Mouse (Mus musculus): ENCODE data around the gene Sh2b3. TPM values are rescaled to one million over a fixed set of nuclear protein-coding genes. Genes with fewer than 3 reads are reported as not detected.
A peak's percentile ranks its signal among the peaks of the same experiment; 100 is the strongest.

The Sh2b3 gene
- polyA plus RNA-seq, 1 experiment from 2014 or later: 10.5 TPM

- Histone ChIP-seq H3K4me1 (ENCODE audit: control insufficient read depth, insufficient read depth, low read length) (peaks cover 27% of the 10 kb centered on the region), H3K4me3 (ENCODE audit: low read depth, low read length) (0 out of 2 replicates have a peak overlapping the region, but pooled peaks have one; percentile 4)
Observed at GRCm38 (mm10) chr5:121833572-121834240, 3.7 kb downstream of the Sh2b3 start.

DNA sequence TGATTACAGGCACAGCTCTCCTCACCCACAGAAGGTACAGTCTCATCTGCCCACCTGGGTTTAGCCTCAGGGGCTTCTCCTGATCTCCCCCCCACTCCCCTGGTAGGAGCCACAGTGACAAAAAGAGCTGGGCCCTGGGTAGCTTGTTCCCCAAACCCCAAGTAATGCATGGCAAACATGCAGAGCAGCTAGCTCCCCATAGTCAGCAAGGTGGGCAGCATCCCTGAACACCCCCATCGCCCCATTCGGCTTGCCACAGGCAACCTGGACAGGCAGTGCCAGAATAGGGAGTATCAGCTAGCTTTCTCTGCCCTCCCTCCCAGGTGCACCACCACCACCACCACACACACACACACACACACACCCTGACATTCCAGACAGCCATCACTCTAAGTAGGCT lies 4.3 kb downstream of the Sh2b3 start:
- Histone ChIP-seq H3K4me2 (ENCODE audit: low read depth) (no peak overlapping the region), H3K36me3 (ENCODE audit: control insufficient read depth, insufficient read depth, low read length) (no peaks in the 10 kb centered on the region), H3K4me1 (ENCODE audit: control insufficient read depth, insufficient read depth, low read length) (peaks cover 28% of the 10 kb centered on the region), H3K9ac (ENCODE audit: low read length) (no peak overlapping the region), H3K9me3 (ENCODE audit: control insufficient read depth, low read length) (no peaks in the 10 kb centered on the region), H3K4me3 (ENCODE audit: low read depth, low read length) (no peak overlapping the region), H3K27me3 (ENCODE audit: control insufficient read depth, insufficient read depth, low read length) (peaks cover 27% of the 10 kb centered on the region), H3K27ac (ENCODE audit: low read depth, low read length) (no peak overlapping the region)
- no peak for DNase-seq (ENCODE audit: low spot score)
- ATAC-seq (ENCODE audit: insufficient read depth, low FRiP score, low TSS enrichment): no peak
- 93% methylated on average over 2 of the region's 2 CpGs for WGBS

More at GRCm38 (mm10) chr5:121833572-121834240, 3.7 kb downstream of the Sh2b3 start:
- peak overlapping the region; percentile 22; the same call in 1 of the 2 replicates for H3K4me2 ChIP-seq (ENCODE audit: low read depth)
- ATAC-seq (ENCODE audit: insufficient read depth, low FRiP score, low TSS enrichment) (no peak), DNase-seq (ENCODE audit: low spot score) (peak; percentile 45)
- no peaks in the 10 kb centered on the region for H3K9me3 ChIP-seq (ENCODE audit: control insufficient read depth, low read length)
- H3K27me3 ChIP-seq (ENCODE audit: control insufficient read depth, insufficient read depth, low read length): peaks cover 27% of the 10 kb centered on the region
- no peaks in the 10 kb centered on the region for H3K36me3 ChIP-seq (ENCODE audit: control insufficient read depth, insufficient read depth, low read length)
- H3K27ac ChIP-seq (ENCODE audit: low read depth, low read length): no peak overlapping the region
- H3K9ac ChIP-seq (ENCODE audit: low read length): no peak overlapping the region
- WGBS: 40% methylated on average over 10 of the region's 10 CpGs

GRCm38 (mm10) chr5:121832376-121833155 lies 4.9 kb downstream of the Sh2b3 start:
- H3K4me3 ChIP-seq (ENCODE audit: low read depth, low read length): no peak overlapping the region

GRCm38 (mm10) chr5:121831002-121831601 lies 6.3 kb downstream of the Sh2b3 start:
- Histone ChIP-seq H3K4me3 (ENCODE audit: low read depth, low read length) (no peak overlapping the region), H3K27me3 (ENCODE audit: control insufficient read depth, insufficient read depth, low read length) (peaks cover 21% of the 10 kb centered on the region), H3K27ac (ENCODE audit: low read depth, low read length) (no peak overlapping the region), H3K9me3 (ENCODE audit: control insufficient read depth, low read length) (no peaks in the 10 kb centered on the region), H3K4me2 (ENCODE audit: low read depth) (no peak overlapping the region), H3K36me3 (ENCODE audit: control insufficient read depth, insufficient read depth, low read length) (no peaks in the 10 kb centered on the region), H3K4me1 (ENCODE audit: control insufficient read depth, insufficient read depth, low read length) (peaks cover 26% of the 10 kb centered on the region), H3K9ac (ENCODE audit: low read length) (no peak overlapping the region)
- DNase-seq (ENCODE audit: low spot score): no peak
- ATAC-seq (ENCODE audit: insufficient read depth, low FRiP score, low TSS enrichment): no peak
- WGBS: 90% methylated on average over 6 of the region's 6 CpGs

More at GRCm38 (mm10) chr5:121832376-121833155, 4.9 kb downstream of the Sh2b3 start:
- Histone ChIP-seq H3K36me3 (ENCODE audit: control insufficient read depth, insufficient read depth, low read length) (no peaks in the 10 kb centered on the region), H3K4me2 (ENCODE audit: low read depth) (no peak overlapping the region), H3K9me3 (ENCODE audit: control insufficient read depth, low read length) (no peaks in the 10 kb centered on the region), H3K27ac (ENCODE audit: low read depth, low read length) (no peak overlapping the region), H3K27me3 (ENCODE audit: control insufficient read depth, insufficient read depth, low read length) (peaks cover 25% of the 10 kb centered on the region), H3K4me1 (ENCODE audit: control insufficient read depth, insufficient read depth, low read length) (peaks cover 29% of the 10 kb centered on the region), H3K9ac (ENCODE audit: low read length) (no peak overlapping the region)
- 85% methylated on average over 6 of the region's 6 CpGs for WGBS
- ATAC-seq (ENCODE audit: insufficient read depth, low FRiP score, low TSS enrichment): no peak
- no peak for DNase-seq (ENCODE audit: low spot score)

DNA sequence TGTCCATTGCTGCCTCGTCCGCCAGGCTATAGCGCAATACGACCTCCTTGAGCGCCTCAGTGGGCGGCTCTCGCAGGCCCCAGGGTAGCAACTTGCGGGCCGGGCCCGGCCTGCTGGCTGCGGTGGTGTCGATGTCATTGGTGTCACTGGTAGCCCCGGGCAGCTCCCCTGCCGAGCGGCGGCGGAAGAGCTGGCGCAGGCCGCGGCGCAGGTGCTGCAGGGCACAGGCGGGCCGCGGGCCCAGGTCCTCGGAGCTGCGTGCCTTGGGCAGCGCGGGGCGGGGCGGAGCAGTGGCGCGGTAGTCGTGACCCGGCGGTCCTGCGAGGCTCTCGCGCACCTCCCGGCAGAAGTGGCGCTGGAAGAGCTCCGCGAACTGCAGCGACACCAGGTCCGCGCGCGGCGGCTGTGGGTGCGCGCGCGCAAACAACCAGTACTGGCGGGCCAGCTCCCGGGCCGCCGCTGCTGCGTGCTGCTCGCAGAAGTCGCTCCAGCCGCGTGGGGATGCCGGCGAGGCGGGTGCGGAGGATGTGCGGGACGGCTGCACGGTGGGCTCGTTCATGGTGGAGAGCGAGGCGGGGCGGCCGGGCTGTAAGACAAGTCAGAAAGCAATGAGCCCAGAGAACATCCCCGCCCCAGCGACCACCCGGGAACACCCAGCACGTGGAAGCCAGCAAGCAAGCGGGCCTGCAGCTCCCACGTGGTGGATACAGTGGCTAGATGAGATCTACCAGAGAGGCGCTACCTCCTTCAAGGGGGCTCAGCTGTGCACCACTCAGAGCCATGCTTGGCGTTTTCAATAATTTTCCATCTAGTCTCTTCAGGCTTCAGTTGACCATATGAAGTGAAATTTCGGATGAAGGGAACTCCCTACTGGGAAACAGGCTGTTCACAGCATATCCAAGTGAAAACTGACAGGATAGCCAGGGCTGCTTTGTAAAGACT lies 8.7 kb downstream of the Sh2b3 start:
- Histone ChIP-seq H3K27ac (ENCODE audit: low read depth, low read length) (no peak overlapping the region), H3K9ac (ENCODE audit: low read length) (peak overlapping the region; percentile 54), H3K36me3 (ENCODE audit: control insufficient read depth, insufficient read depth, low read length) (no peaks in the 10 kb centered on the region), H3K27me3 (ENCODE audit: control insufficient read depth, insufficient read depth, low read length) (peaks cover 21% of the 10 kb centered on the region), H3K9me3 (ENCODE audit: control insufficient read depth, low read length) (no peaks in the 10 kb centered on the region), H3K4me2 (ENCODE audit: low read depth) (peak overlapping the region; percentile 83), H3K4me1 (ENCODE audit: control insufficient read depth, insufficient read depth, low read length) (peaks cover 16% of the 10 kb centered on the region), H3K4me3 (ENCODE audit: low read depth, low read length) (peak overlapping the region; percentile 34)
- ATAC-seq (ENCODE audit: insufficient read depth, low FRiP score, low TSS enrichment) (no peak), DNase-seq (ENCODE audit: low spot score) (peak; percentile 65)
- WGBS: 4% methylated on average over 79 of the region's 82 CpGs

DNA sequence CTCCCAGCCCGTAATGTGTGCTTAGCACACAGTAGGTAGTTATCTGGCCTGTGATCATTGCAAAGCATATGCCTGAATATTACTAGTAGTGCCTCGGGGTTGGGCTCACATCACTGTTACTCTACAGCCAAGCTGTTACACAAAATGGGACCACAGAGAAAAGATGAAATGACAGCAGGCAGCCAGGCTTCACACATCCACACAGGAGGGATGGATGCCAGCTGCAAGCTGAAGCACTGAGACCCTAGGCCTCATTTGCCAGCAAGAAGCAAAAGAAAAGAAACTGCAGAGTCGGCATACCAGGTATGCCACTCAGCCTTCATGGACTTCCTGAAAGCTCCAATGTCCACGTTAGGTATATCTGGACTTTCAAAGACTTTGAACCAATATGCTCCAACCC lies 9.6 kb downstream of the Sh2b3 start:
- Histone ChIP-seq H3K9me3 (ENCODE audit: control insufficient read depth, low read length) (no peaks in the 10 kb centered on the region), H3K4me2 (ENCODE audit: low read depth) (no peak overlapping the region; the same call in 1 of the 2 replicates), H3K27me3 (ENCODE audit: control insufficient read depth, insufficient read depth, low read length) (peaks cover 21% of the 10 kb centered on the region), H3K27ac (ENCODE audit: low read depth, low read length) (no peak overlapping the region), H3K36me3 (ENCODE audit: control insufficient read depth, insufficient read depth, low read length) (no peaks in the 10 kb centered on the region), H3K9ac (ENCODE audit: low read length) (no peak overlapping the region), H3K4me3 (ENCODE audit: low read depth, low read length) (no peak overlapping the region), H3K4me1 (ENCODE audit: control insufficient read depth, insufficient read depth, low read length) (0 out of 2 replicates have a peak, but pooled peaks cover 10% of the 10 kb centered on the region)
- no peak for DNase-seq (ENCODE audit: low spot score)
- WGBS: 78% methylated on average over 4 of the region's 4 CpGs
- no peak for ATAC-seq (ENCODE audit: insufficient read depth, low FRiP score, low TSS enrichment)

- no peaks in the 10 kb centered on the region for H3K36me3 ChIP-seq (ENCODE audit: control insufficient read depth, insufficient read depth, low read length)
- no peak overlapping the region for H3K4me3 ChIP-seq (ENCODE audit: low read depth, low read length)
- no peak overlapping the region for H3K27ac ChIP-seq (ENCODE audit: low read depth, low read length)
- H3K27me3 ChIP-seq (ENCODE audit: control insufficient read depth, insufficient read depth, low read length): peaks cover 21% of the 10 kb centered on the region
- 0 out of 2 replicates have a peak, but pooled peaks cover 10% of the 10 kb centered on the region for H3K4me1 ChIP-seq (ENCODE audit: control insufficient read depth, insufficient read depth, low read length)
- no peak for DNase-seq (ENCODE audit: low spot score)
- H3K9ac ChIP-seq (ENCODE audit: low read length): no peak overlapping the region
- 83% methylated on average over 3 of the region's 3 CpGs for WGBS
- H3K9me3 ChIP-seq (ENCODE audit: control insufficient read depth, low read length): no peaks in the 10 kb centered on the region
- no peak overlapping the region for H3K4me2 ChIP-seq (ENCODE audit: low read depth)
- ATAC-seq (ENCODE audit: insufficient read depth, low FRiP score, low TSS enrichment): no peak
Observed at GRCm38 (mm10) chr5:121825606-121826005, 11.8 kb downstream of the Sh2b3 start.

- Histone ChIP-seq H3K9me3 (ENCODE audit: control insufficient read depth, low read length) (no peaks in the 10 kb centered on the region), H3K4me1 (ENCODE audit: control insufficient read depth, insufficient read depth, low read length) (0 out of 2 replicates have a peak, but pooled peaks cover 10% of the 10 kb centered on the region), H3K27me3 (ENCODE audit: control insufficient read depth, insufficient read depth, low read length) (peaks cover 14% of the 10 kb centered on the region), H3K4me3 (ENCODE audit: low read depth, low read length) (no peak overlapping the region), H3K4me2 (ENCODE audit: low read depth) (no peak overlapping the region), H3K36me3 (ENCODE audit: control insufficient read depth, insufficient read depth, low read length) (no peaks in the 10 kb centered on the region), H3K27ac (ENCODE audit: low read depth, low read length) (0 out of 2 replicates have a peak overlapping the region, but pooled peaks have one; percentile 4), H3K9ac (ENCODE audit: low read length) (no peak overlapping the region; the same call in 1 of the 2 replicates)
- no peak for DNase-seq (ENCODE audit: low spot score)
- ATAC-seq (ENCODE audit: insufficient read depth, low FRiP score, low TSS enrichment): no peak
- WGBS: 65% methylated on average over 4 of the region's 4 CpGs
Observed at GRCm38 (mm10) chr5:121824121-121824520, 13.3 kb downstream of the Sh2b3 start.

All from neural tube, embryonic 11.5 days (tissue).